Mouse (Mus musculus) brain, embryonic 14.5 days (tissue): ENCODE measurements at regions not wholly inside any gene's neighbourhood (a gene's known extent, or its start where the extent isn't known, plus 50 kb on each side); places are given as distances from the start of the nearest gene placed in this dataset.

ENCODE experiments used
- CTCF ChIP-seq: fragments of 200-500 bp; IDR thresholded peaks from 2 replicates; pipeline ENCODE4 v1.5.1; 2012; ENCODE audit warnings: inconsistent platforms, mild to moderate bottlenecking, moderate library complexity, borderline replicate concordance; ENCODE audit not compliant: insufficient read depth, insufficient read length; ENCODE audit errors: extremely low read depth
- POLR2A ChIP-seq: fragments of 200-500 bp; IDR thresholded peaks from 2 replicates; pipeline ENCODE4 v1.6.1; 2012; ENCODE audit warnings: mild to moderate bottlenecking, inconsistent platforms, borderline replicate concordance; ENCODE audit not compliant: poor library complexity, insufficient read depth, insufficient read length, severe bottlenecking; ENCODE audit errors: extremely low read depth

GRCm38 (mm10) chr1:61103581-61103980, 125.9 kb downstream of the Icos start:
- TF ChIP-seq CTCF = no peak
- no peak for TF ChIP-seq POLR2A
